Mouse (Mus musculus): Measurements from ENCODE around the gene Sh3d19.
"Not testable (repeated sequence)": the region's sequence is repeated elsewhere in the genome, so short reads cannot be mapped to it uniquely, and the experiment has no call there.

The Sh3d19 gene

GRCm38 (mm10) chr3:86103449-86104291 lies 132.8 kb downstream of the Sh3d19 start:
- peak; percentile 11 for DNase-seq

- DNase-seq: not testable (repeated sequence)
These were observed 133.5 kb downstream of the Sh3d19 start for GRCm38 (mm10) chr3:86104433-86104832.

- DNase-seq: no peak
These were observed 134.0 kb downstream of the Sh3d19 start for GRCm38 (mm10) chr3:86104909-86105308.

GRCm38 (mm10) chr3:86106086-86106632 lies 135.2 kb downstream of the Sh3d19 start:
- DNase-seq: no peak

- no peak for DNase-seq
These were observed 137.0 kb downstream of the Sh3d19 start for GRCm38 (mm10) chr3:86107637-86108539.

DNA sequence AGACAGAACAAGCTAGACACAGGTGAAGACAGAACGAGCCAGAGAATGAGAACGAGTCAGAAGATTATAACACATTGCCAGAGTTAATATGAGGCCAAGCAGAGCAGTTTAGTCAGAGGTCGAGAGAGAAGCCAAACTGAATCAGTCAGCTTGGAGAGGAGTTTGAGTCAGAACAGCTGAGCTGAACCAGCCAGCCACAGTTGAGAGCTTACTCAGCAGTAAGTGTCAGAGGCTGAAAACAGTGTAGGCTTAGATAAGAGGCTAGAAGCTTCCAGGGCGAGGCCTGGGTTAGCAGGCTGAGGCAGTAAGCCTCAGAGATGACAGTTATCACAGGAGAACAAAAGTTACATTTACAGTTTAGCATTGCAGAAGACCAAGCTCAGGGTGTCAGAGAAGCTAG lies 137.7 kb downstream of the Sh3d19 start:
- no peak for DNase-seq

DNA sequence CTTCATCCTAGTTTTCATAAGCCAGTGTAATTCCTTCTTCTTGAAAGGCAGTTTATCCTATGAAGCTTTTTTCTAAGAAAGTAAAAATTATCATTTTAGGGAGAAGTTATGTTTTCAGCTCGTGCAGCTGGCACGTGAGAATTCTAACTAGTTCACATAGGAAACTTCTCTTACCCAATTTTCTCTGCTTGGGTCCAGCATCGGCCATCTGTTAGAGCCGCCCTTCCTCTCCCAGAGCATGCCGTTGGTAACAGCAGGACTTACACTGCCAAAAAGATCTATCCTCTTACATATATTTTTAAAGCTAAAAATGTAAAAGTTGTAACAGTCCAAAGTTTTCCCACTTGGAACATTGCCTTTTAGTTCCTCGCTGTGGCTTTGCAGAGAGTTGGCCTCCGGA lies 138.2 kb downstream of the Sh3d19 start:
- DNase-seq: no peak

GRCm38 (mm10) chr3:86110077-86110476 lies 139.2 kb downstream of the Sh3d19 start:
- DNase-seq: peak; percentile 69

DNA sequence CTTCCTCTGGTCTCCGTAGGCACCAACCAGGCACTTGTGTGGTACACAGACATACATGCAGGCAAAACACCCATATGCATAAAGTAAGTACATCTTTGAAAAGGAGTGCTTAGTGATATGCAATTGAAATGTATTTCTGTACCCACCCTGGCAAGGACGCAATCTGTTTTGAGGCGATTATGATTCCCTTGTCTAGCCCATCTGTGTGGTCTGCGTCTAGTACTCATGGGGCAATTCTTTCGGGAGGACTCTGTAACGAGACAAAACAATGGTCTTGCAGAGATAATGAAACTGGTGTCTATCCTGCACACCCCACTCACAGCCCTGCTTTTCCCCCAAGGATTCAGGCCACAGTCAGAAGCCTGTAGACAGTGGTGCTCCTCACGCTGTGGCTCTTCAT lies 141.9 kb downstream of the Sh3d19 start:
- no peak for DNase-seq

GRCm38 (mm10) chr3:86114659-86115338 lies 143.9 kb downstream of the Sh3d19 start:
- DNase-seq: peak; percentile 84

DNA sequence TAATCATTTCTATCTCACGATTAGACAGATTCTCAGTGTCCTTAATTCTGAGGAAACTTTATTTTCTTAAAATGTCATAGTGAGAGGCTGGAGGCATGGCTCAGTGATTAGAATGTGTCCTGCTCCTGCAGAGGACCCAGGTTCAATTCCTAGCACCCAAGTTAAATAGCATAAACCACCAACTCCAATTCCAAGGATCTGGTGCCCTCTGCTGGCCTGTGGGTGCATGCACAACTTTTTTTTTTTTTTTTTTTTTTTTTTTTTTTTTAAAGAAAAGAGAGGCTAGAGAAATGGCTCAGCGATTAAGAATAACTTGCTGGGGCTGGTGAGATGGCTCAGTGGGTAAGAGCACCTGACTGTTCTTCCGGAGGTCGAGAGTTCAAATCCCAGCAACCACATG lies 146.0 kb downstream of the Sh3d19 start:
- no peak for DNase-seq

DNA sequence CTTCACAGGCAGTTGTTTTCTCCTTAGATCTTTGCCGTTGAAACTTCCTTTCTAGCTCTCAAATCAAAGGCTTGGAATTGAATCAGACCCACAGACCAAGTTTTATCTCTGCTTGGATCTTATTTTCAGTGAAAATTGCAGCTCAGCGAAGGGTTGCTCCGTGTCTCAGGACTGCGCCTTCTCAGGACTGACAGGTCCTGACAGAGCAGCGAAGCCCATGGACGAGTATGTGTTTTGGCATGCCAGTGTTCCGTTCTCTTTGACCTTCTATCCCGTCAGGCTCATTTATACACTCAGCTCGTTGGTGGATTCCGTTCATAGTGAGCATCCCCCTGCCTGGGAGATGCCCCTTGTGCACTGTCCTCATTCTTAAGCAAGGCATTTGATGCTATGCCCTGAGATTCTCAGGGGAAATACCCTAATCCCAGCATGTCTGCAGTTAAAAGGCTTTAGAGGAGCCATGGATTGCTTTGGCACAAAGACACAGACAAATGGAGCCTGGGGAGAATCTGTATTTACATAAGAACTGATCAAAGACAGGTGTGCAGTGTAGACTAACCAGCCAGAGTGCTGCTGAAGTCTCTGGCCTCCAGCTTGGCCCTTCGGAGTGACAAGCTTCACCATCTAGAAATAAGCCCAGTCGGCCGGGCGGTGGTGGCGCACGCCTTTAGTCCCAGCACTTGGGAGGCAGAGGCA lies 148.5 kb downstream of the Sh3d19 start:
- DNase-seq: no peak

GRCm38 (mm10) chr3:86122156-86122555 lies 151.2 kb downstream of the Sh3d19 start:
- no peak for DNase-seq

DNA sequence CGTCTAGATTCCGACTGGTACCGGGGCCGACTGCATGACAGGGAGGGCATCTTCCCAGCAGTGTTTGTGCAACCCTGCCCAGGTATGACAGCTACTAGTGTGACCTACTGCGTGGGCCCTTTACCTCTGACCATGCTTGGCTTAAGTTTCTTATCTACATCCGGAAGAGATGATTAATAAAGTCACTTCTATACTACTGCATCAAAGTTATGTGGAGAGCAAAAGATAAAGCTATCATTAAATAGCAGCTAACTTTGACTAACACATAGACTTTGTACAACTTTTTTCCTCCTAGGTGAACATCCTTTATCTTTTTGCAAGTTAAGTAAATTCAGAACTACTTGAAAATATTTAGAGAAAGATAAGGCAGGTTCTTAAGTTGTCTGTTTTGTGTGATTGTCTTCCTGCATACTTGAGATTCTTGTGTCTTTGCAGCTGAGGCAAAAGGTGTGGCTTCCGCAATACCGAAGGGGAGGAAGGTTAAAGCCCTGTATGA lies 152.4 kb downstream of the Sh3d19 start:
- no peak for DNase-seq

GRCm38 (mm10) chr3:86129757-86130156 lies 158.8 kb downstream of the Sh3d19 start:
- DNase-seq: peak; percentile 75

DNA sequence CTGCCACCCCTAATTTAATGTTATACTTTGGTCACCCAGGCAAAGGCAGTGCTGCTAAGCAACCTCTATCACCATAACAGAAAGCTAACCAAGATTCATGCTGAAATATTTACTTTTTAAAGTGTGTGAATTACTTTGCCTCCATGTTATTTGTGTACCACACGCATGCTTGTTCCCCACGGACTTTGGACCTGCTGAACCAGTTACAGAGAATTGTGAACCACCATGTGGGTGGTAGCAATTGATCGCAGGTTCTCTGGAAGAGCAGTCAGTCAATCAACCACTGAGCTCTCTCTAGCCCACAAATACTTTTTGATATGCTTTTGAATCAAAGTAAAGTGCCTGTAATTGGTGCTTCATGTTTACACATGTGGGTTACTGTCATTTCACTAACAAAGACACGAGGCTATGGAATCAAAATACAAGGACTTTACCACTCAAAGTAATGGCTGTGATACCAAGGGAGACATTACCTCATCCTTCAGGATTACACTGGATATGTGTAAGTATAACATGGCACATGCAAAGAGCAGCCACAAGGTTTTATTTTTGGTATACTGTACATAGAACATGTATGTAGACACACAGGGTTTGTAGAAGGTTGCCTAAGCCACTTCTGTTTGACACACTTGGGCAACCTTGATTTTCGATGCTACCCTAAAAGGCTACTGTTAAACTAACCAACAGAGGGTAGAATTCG lies 164.2 kb downstream of the Sh3d19 start:
- DNase-seq: no peak

- no peak for DNase-seq
These were observed 165.1 kb downstream of the Sh3d19 start for GRCm38 (mm10) chr3:86135886-86136563.

DNA sequence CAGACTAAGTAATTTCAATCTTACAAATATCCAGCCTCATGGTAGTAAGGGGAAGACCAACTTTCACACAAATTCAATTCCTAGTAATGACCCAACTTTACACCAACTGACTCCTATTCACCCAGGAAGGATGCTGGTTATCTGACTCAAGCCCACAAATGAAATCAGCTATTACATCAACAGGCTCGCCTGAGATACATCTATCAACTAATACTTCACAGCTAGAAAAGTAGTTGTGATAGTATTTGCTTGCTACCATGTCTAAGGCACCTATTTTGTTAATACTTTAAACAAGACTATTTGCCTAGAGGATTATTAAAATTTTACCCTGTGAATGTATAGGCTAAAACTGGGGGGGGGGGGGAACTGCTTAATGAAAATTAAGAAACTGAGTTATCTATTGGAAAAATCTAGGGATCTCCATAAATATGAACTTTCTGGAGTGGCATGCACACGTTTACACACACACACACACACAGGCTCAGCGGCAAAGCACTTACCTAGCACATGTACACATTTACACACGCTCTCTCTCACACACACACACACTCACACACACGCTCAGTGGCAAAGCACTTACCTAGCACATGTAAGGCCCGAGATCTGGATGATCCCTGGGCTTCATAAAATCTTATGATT lies 166.1 kb downstream of the Sh3d19 start:
- no peak for DNase-seq

- no peak for DNase-seq
These were observed 168.8 kb downstream of the Sh3d19 start for GRCm38 (mm10) chr3:86139660-86140059.

DNA sequence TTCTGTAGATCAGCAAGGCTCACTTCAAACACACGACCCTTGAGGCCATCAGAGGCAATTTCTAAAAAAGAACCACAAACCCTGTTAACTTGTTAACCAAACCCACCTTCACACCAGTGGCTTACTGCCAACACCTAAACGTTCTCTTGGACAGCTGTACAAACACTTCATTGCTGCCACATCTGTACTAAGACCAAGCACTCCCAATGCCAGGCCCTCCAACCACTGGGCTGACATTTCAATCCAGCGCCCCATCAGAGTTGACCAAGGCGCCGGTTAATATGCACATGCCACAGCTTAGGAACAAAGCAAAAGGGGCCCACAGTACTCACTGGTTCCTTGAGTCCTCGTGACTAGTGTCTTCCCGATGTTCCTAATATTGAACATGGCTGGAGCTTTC lies 170.5 kb downstream of the Sh3d19 start:
- DNase-seq: no peak
